Mouse (Mus musculus): ENCODE results near the gene Gm13698. TPM values are rescaled to one million over a fixed set of nuclear protein-coding genes. Genes with fewer than 3 reads are reported as not detected.

The Gm13698 gene
- 2.3 TPM for total RNA-seq (2023)

GRCm38 (mm10) chr2:83955393-83955792 is at the start of gene Gm13698:
TSS of gene Gm13698 (plus strand) at chr2:83955693.

GRCm38 (mm10) chr2:83940931-83941361 is 14.5 kb upstream of the Gm13698 start, which contains the start of gene Zswim2:
TSS of gene Zswim2 (minus strand) at chr2:83941228.

GRCm38 (mm10) chr2:83961203-83961602 is 5.7 kb downstream of the Gm13698 start, which contains the start of gene Gm13693:
TSS of gene Gm13693 (plus strand) at chr2:83961503.

GRCm38 (mm10) chr2:83967013-83967412 is 11.5 kb downstream of the Gm13698 start, which contains the start of gene Gm13695:
TSS of gene Gm13695 (plus strand) at chr2:83967313.

GRCm38 (mm10) chr2:83972823-83973222 is 17.3 kb downstream of the Gm13698 start, which contains the start of gene Gm13696:
TSS of gene Gm13696 (plus strand) at chr2:83973123.

GRCm38 (mm10) chr2:83978633-83979032 is 23.1 kb downstream of the Gm13698 start, which contains the start of gene Gm13694:
TSS of gene Gm13694 (plus strand) at chr2:83978933.

GRCm38 (mm10) chr2:83984443-83984842 is 28.9 kb downstream of the Gm13698 start, which contains the start of gene Gm13697:
TSS of gene Gm13697 (plus strand) at chr2:83984743.

GRCm38 (mm10) chr2:83990253-83990652 is 34.8 kb downstream of the Gm13698 start, which contains the start of gene Gm13691:
TSS of gene Gm13691 (plus strand) at chr2:83990553.

Other genes with a start within 250 kb of the Gm13698 start
- gene Itgav, start 231.3 kb upstream of the Gm13698 start, total RNA-seq (2023): 32.8 TPM
- 0.82 TPM for gene Fam171b, start 143.1 kb upstream of the Gm13698 start, total RNA-seq (2023)
- not detected for gene Zswim2, start 14.5 kb upstream of the Gm13698 start, total RNA-seq (2023)
- 2.3 TPM for gene Gm13693, start 5.8 kb downstream of the Gm13698 start, total RNA-seq (2023)
- gene Gm13695, start 11.6 kb downstream of the Gm13698 start, total RNA-seq (2023): not detected
- gene Gm13696, start 17.4 kb downstream of the Gm13698 start, total RNA-seq (2023): 2.3 TPM
- gene Gm13694, start 23.2 kb downstream of the Gm13698 start, total RNA-seq (2023): 2.3 TPM
- gene Gm13697, start 29.1 kb downstream of the Gm13698 start, total RNA-seq (2023): 2.3 TPM
- gene Gm13691, start 34.9 kb downstream of the Gm13698 start, total RNA-seq (2023): 2.3 TPM